ENCODE assay signal across 14 mouse cellular contexts in the genomic region with DNA sequence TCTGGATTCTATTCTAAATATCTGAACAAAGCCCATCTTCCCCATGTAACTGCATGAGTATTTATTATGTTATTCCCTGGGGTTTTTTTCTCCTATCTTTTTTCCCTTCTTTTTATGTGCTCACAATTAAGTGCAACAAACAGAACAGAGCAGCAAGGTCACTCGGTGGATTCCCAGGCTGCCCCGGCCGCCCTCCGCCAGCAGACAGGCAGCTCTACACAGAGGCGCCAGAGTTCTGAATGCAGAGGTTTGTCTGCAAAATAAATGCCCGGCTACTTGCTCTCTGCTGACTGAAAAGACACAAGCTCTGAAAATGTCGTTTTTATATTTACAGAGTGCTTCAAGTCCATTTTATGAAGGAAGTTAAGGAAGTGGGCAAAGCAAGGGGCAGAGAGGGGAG. TPM values are rescaled to one million over a fixed set of nuclear protein-coding genes. Genes with fewer than 3 reads are reported as not detected.
DNase-seq lines count a peak whose midpoint lies in the region; ATAC-seq and TF ChIP-seq lines count a peak whose summit lies in the region.
"Had no signal": no experiment of that assay in that cellular context is flagged by ENCODE, and none has a peak within 500 bp of the region (broad histone marks: within the 10 kb centered on the region; RNA-seq: fewer than 3 reads in every experiment).

No protein-coding gene starts in this region.

- no peaks in the 10 kb centered on the region for H3K27me3 ChIP-seq in intestine, embryonic 14.5 days (replicated peaks; ENCODE audit: control insufficient read depth, insufficient read depth, low read length)
- no peaks in the 10 kb centered on the region for H3K27me3 ChIP-seq in intestine, embryonic 16.5 days (replicated peaks; ENCODE audit: control insufficient read depth, insufficient read depth, low read length)
- H3K27me3 ChIP-seq in embryonic facial prominence, embryonic 14.5 days (replicated peaks; ENCODE audit: control insufficient read depth, insufficient read depth, low read length): no peaks in the 10 kb centered on the region
- H3K27me3 ChIP-seq in hindbrain, embryonic 14.5 days (ENCODE audit: control insufficient read depth, insufficient read depth, low read length): no peaks in the 10 kb centered on the region
- no peaks in the 10 kb centered on the region for H3K27me3 ChIP-seq in midbrain, postnatal 0 days (ENCODE audit: insufficient read depth, low read length)

- no peak overlapping the region for H3K4me3 ChIP-seq in intestine, embryonic 14.5 days (ENCODE audit: low read depth, low read length)
- H3K4me3 ChIP-seq in intestine, embryonic 16.5 days (ENCODE audit: low read length): no peak overlapping the region
- H3K4me3 ChIP-seq in embryonic facial prominence, embryonic 14.5 days (ENCODE audit: low read depth, low read length): no peak overlapping the region
- H3K4me3 ChIP-seq in hindbrain, embryonic 14.5 days (replicated peaks; ENCODE audit: low read length): no peak overlapping the region
- H3K4me3 ChIP-seq in midbrain, postnatal 0 days (ENCODE audit: low read depth, low read length): no peak overlapping the region

- peaks cover 17% of the 10 kb centered on the region; the same call in 1 of the 2 replicates for H3K36me3 ChIP-seq in intestine, embryonic 14.5 days (ENCODE audit: control insufficient read depth, insufficient read depth, low read length)
- no peaks in the 10 kb centered on the region for H3K36me3 ChIP-seq in intestine, embryonic 16.5 days (ENCODE audit: control insufficient read depth, insufficient read depth, low read length)
- peaks cover 45% of the 10 kb centered on the region for H3K36me3 ChIP-seq in embryonic facial prominence, embryonic 14.5 days (ENCODE audit: control insufficient read depth, insufficient read depth, low read length)
- H3K36me3 ChIP-seq in hindbrain, embryonic 14.5 days (replicated peaks; ENCODE audit: control insufficient read depth, insufficient read depth): peaks cover 10% of the 10 kb centered on the region; the same call in 1 of the 2 replicates
- H3K36me3 ChIP-seq in midbrain, postnatal 0 days (ENCODE audit: insufficient read depth, low read length): no peaks in the 10 kb centered on the region

- DNase-seq in intestine, embryonic 14.5 days (ENCODE audit: low spot score): no peak
- DNase-seq in embryonic facial prominence, embryonic 14.5 days (ENCODE audit: low spot score): no peak
- no peak for DNase-seq in hindbrain, embryonic 14.5 days (ENCODE audit: low spot score)
- no peak for DNase-seq in midbrain, postnatal 0 days (ENCODE audit: low spot score)
- DNase-seq in embryo, embryonic 10.5 days (ENCODE audit: low spot score): no peak
- DNase-seq in urinary bladder, postnatal 25 days (ENCODE audit: low spot score): no peak
- DNase-seq: B cell, adult 2 months; cerebellum, adult 9-11 months; lung, adult 18-20 months; retina, postnatal 1 day had no signal

- H3K4me2 ChIP-seq in intestine, embryonic 14.5 days (ENCODE audit: low read length): no peak overlapping the region
- no peak overlapping the region for H3K4me2 ChIP-seq in intestine, embryonic 16.5 days (ENCODE audit: low read depth, low read length)
- no peak overlapping the region for H3K4me2 ChIP-seq in embryonic facial prominence, embryonic 14.5 days (ENCODE audit: low read depth, low read length)
- no peak overlapping the region for H3K4me2 ChIP-seq in hindbrain, embryonic 14.5 days (replicated peaks)
- H3K4me2 ChIP-seq in midbrain, postnatal 0 days (ENCODE audit: low read depth, low read length, poor library complexity, severe bottlenecking): no peak overlapping the region

- H3K9ac ChIP-seq in intestine, embryonic 14.5 days (ENCODE audit: low read length): no peak overlapping the region
- no peak overlapping the region for H3K9ac ChIP-seq in intestine, embryonic 16.5 days (ENCODE audit: low read depth, low read length)
- H3K9ac ChIP-seq in embryonic facial prominence, embryonic 14.5 days (ENCODE audit: low read depth, low read length): no peak overlapping the region
- no peak overlapping the region; the same call in 1 of the 2 replicates for H3K9ac ChIP-seq in hindbrain, embryonic 14.5 days
- 0 out of 2 replicates have a peak overlapping the region, but pooled peaks have one; percentile 5 for H3K9ac ChIP-seq in midbrain, postnatal 0 days (replicated peaks; ENCODE audit: low read length, poor library complexity, severe bottlenecking)

- peak overlapping the region; percentile 33; the same call in 1 of the 2 replicates for H3K27ac ChIP-seq in intestine, embryonic 14.5 days (ENCODE audit: low read depth)
- H3K27ac ChIP-seq in intestine, embryonic 16.5 days (ENCODE audit: low read length): no peak overlapping the region
- peak overlapping the region; percentile 61 for H3K27ac ChIP-seq in embryonic facial prominence, embryonic 14.5 days (replicated peaks; ENCODE audit: low read depth, low read length)
- peak overlapping the region; percentile 81 for H3K27ac ChIP-seq in hindbrain, embryonic 14.5 days
- H3K27ac ChIP-seq in midbrain, postnatal 0 days (ENCODE audit: low read depth, low read length): peak overlapping the region; percentile 64

- no peak for ATAC-seq in intestine, embryonic 14.5 days (replicated peaks; ENCODE audit: low FRiP score, low TSS enrichment, low read depth)
- no peak for ATAC-seq in intestine, embryonic 16.5 days
- no peak for ATAC-seq in embryonic facial prominence, embryonic 14.5 days (ENCODE audit: low read depth)
- ATAC-seq in hindbrain, embryonic 14.5 days (ENCODE audit: low FRiP score): no peak
- ATAC-seq in midbrain, postnatal 0 days (ENCODE audit: low FRiP score): no peak
- no peak for ATAC-seq in erythroblast, adult 5-6 weeks (replicated peaks; ENCODE audit: low FRiP score, poor library complexity, severe bottlenecking)
- ATAC-seq: inflammation-experienced regulatory T-cells, adult 6 months had no signal

- TF ChIP-seq CTCF in midbrain, postnatal 0 days (IDR thresholded peaks at IDR 0.05): no peak

- no peaks in the 10 kb centered on the region for H3K9me3 ChIP-seq in intestine, embryonic 14.5 days (ENCODE audit: control insufficient read depth, low read length)
- no peaks in the 10 kb centered on the region for H3K9me3 ChIP-seq in intestine, embryonic 16.5 days (ENCODE audit: control insufficient read depth, low read length)
- no peaks in the 10 kb centered on the region for H3K9me3 ChIP-seq in embryonic facial prominence, embryonic 14.5 days (ENCODE audit: control insufficient read depth, low read length)
- H3K9me3 ChIP-seq in hindbrain, embryonic 14.5 days (ENCODE audit: control insufficient read depth, low read length): no peaks in the 10 kb centered on the region
- H3K9me3 ChIP-seq in midbrain, postnatal 0 days (ENCODE audit: low read length): no peaks in the 10 kb centered on the region

- H3K4me1 ChIP-seq in intestine, embryonic 14.5 days (replicated peaks; ENCODE audit: control insufficient read depth, insufficient read depth, low read length): 0 out of 2 replicates have a peak, but pooled peaks cover 4% of the 10 kb centered on the region
- no peaks in the 10 kb centered on the region for H3K4me1 ChIP-seq in intestine, embryonic 16.5 days (ENCODE audit: control insufficient read depth, insufficient read depth, low read length)
- H3K4me1 ChIP-seq in embryonic facial prominence, embryonic 14.5 days (ENCODE audit: control insufficient read depth, insufficient read depth, low read length): peaks cover 22% of the 10 kb centered on the region
- peaks cover 25% of the 10 kb centered on the region; the same call in 1 of the 2 replicates for H3K4me1 ChIP-seq in hindbrain, embryonic 14.5 days (replicated peaks; ENCODE audit: control insufficient read depth, insufficient read depth, low read length)
- no peaks in the 10 kb centered on the region for H3K4me1 ChIP-seq in midbrain, postnatal 0 days (ENCODE audit: insufficient read depth, low read length)

- WGBS in intestine, embryonic 14.5 days: 51% methylated on average over 7 of the region's 7 CpGs
- 53% methylated on average over 7 of the region's 7 CpGs for WGBS in intestine, embryonic 16.5 days
- WGBS in embryonic facial prominence, embryonic 14.5 days: 51% methylated on average over 7 of the region's 7 CpGs
- WGBS in hindbrain, embryonic 14.5 days: 27% methylated on average over 7 of the region's 7 CpGs
- WGBS in midbrain, postnatal 0 days: 22% methylated on average over 7 of the region's 7 CpGs

RNA-seq across cellular contexts. Expression of a gene that starts 24.0 kb away (rescaled TPM):
- 147 and 161 TPM in 2 replicates for polyA plus RNA-seq in intestine, embryonic 14.5 days (2014; fragmentation: Nextera tagmentation; extraction: Ambion mirVana)
- 119 and 129 TPM in 2 replicates for polyA plus RNA-seq in intestine, embryonic 16.5 days (2015; fragmentation: Nextera tagmentation; extraction: Ambion mirVana)
- 129 and 133 TPM in 2 replicates for polyA plus RNA-seq in embryonic facial prominence, embryonic 14.5 days (2014; fragmentation: Nextera tagmentation; extraction: Ambion mirVana)
- polyA plus RNA-seq in hindbrain, embryonic 14.5 days (2014; fragmentation: Nextera tagmentation; extraction: Ambion mirVana): 127 TPM in 2 replicates
- 63.5 and 80.0 TPM in 2 replicates for total RNA-seq in midbrain, postnatal 0 days (2014; rRNA removed)
- polyA plus RNA-seq in midbrain, postnatal 0 days (2015; fragmentation: Nextera tagmentation; extraction: Ambion mirVana): 116 and 123 TPM in 2 replicates
- total RNA-seq in erythroblast, adult 5-6 weeks (2015; ENCODE audit: low replicate concordance): 12.1 and 31.5 TPM in 2 replicates
- total RNA-seq in erythroblast, adult 5-6 weeks (2017; ENCODE audit: low replicate concordance): 16.7 and 55.0 TPM in 2 replicates

RNA-seq across cellular contexts. Expression of a gene that starts 24.0 kb away (rescaled TPM):
- 29.6 and 29.9 TPM in 2 replicates for polyA plus RNA-seq in intestine, embryonic 14.5 days (2014; fragmentation: Nextera tagmentation; extraction: Ambion mirVana)
- polyA plus RNA-seq in intestine, embryonic 16.5 days (2015; fragmentation: Nextera tagmentation; extraction: Ambion mirVana): 22.9 and 29.2 TPM in 2 replicates
- 21.1 and 23.8 TPM in 2 replicates for polyA plus RNA-seq in embryonic facial prominence, embryonic 14.5 days (2014; fragmentation: Nextera tagmentation; extraction: Ambion mirVana)
- polyA plus RNA-seq in hindbrain, embryonic 14.5 days (2014; fragmentation: Nextera tagmentation; extraction: Ambion mirVana): 23.3 and 25.0 TPM in 2 replicates
- 13.6 and 15.3 TPM in 2 replicates for total RNA-seq in midbrain, postnatal 0 days (2014; rRNA removed)
- polyA plus RNA-seq in midbrain, postnatal 0 days (2015; fragmentation: Nextera tagmentation; extraction: Ambion mirVana): 23.6 and 26.0 TPM in 2 replicates
- total RNA-seq in erythroblast, adult 5-6 weeks (2015; ENCODE audit: low replicate concordance): 2.7 and 4.2 TPM in 2 replicates
- total RNA-seq in erythroblast, adult 5-6 weeks (2017; ENCODE audit: low replicate concordance): 3.2 and 4.7 TPM in 2 replicates

RNA-seq across cellular contexts. Expression of a gene that starts 50.1 kb away (rescaled TPM):
- 37.5 and 42.9 TPM in 2 replicates for polyA plus RNA-seq in intestine, embryonic 14.5 days (2014; fragmentation: Nextera tagmentation; extraction: Ambion mirVana)
- polyA plus RNA-seq in intestine, embryonic 16.5 days (2015; fragmentation: Nextera tagmentation; extraction: Ambion mirVana): 26.6 and 29.4 TPM in 2 replicates
- 22.3 and 30.4 TPM in 2 replicates for polyA plus RNA-seq in embryonic facial prominence, embryonic 14.5 days (2014; fragmentation: Nextera tagmentation; extraction: Ambion mirVana)
- 13.9 and 19.7 TPM in 2 replicates for polyA plus RNA-seq in hindbrain, embryonic 14.5 days (2014; fragmentation: Nextera tagmentation; extraction: Ambion mirVana)
- 10.1 and 14.1 TPM in 2 replicates for total RNA-seq in midbrain, postnatal 0 days (2014; rRNA removed)
- polyA plus RNA-seq in midbrain, postnatal 0 days (2015; fragmentation: Nextera tagmentation; extraction: Ambion mirVana): 6.9 and 7.4 TPM in 2 replicates
- total RNA-seq in erythroblast, adult 5-6 weeks (2015; ENCODE audit: low replicate concordance): 2.9 TPM in 1 of 2 replicates, not detected in the other
- 0.42 TPM in 1 of 2 replicates, not detected in the other for total RNA-seq in erythroblast, adult 5-6 weeks (2017; ENCODE audit: low replicate concordance)

RNA-seq across cellular contexts. Expression of a gene that starts 50.1 kb away (rescaled TPM):
- polyA plus RNA-seq in intestine, embryonic 14.5 days (2014; fragmentation: Nextera tagmentation; extraction: Ambion mirVana): 1.2 and 2.0 TPM in 2 replicates
- polyA plus RNA-seq in intestine, embryonic 16.5 days (2015; fragmentation: Nextera tagmentation; extraction: Ambion mirVana): 0.86 and 1.1 TPM in 2 replicates
- polyA plus RNA-seq in embryonic facial prominence, embryonic 14.5 days (2014; fragmentation: Nextera tagmentation; extraction: Ambion mirVana): 0.79 and 0.96 TPM in 2 replicates
- 0.62 TPM in 1 of 2 replicates, not detected in the other for polyA plus RNA-seq in hindbrain, embryonic 14.5 days (2014; fragmentation: Nextera tagmentation; extraction: Ambion mirVana)
- not detected in 2 replicates for total RNA-seq in midbrain, postnatal 0 days (2014; rRNA removed)
- polyA plus RNA-seq in midbrain, postnatal 0 days (2015; fragmentation: Nextera tagmentation; extraction: Ambion mirVana): 0.42 and 0.58 TPM in 2 replicates
- total RNA-seq in erythroblast, adult 5-6 weeks (2015; ENCODE audit: low replicate concordance): not detected in 2 replicates
- not detected in 2 replicates for total RNA-seq in erythroblast, adult 5-6 weeks (2017; ENCODE audit: low replicate concordance)
- total RNA-seq: megakaryocyte-erythroid progenitor cell, adult 5-6 weeks had no signal
